Mouse (Mus musculus): ENCODE data around the gene Lrrc10.
A peak's percentile ranks its signal among the peaks of the same experiment; 100 is the strongest.
"Not testable (repeated sequence)": the region's sequence is repeated elsewhere in the genome, so short reads cannot be mapped to it uniquely, and the experiment has no call there.

Lrrc10 gene

DNA sequence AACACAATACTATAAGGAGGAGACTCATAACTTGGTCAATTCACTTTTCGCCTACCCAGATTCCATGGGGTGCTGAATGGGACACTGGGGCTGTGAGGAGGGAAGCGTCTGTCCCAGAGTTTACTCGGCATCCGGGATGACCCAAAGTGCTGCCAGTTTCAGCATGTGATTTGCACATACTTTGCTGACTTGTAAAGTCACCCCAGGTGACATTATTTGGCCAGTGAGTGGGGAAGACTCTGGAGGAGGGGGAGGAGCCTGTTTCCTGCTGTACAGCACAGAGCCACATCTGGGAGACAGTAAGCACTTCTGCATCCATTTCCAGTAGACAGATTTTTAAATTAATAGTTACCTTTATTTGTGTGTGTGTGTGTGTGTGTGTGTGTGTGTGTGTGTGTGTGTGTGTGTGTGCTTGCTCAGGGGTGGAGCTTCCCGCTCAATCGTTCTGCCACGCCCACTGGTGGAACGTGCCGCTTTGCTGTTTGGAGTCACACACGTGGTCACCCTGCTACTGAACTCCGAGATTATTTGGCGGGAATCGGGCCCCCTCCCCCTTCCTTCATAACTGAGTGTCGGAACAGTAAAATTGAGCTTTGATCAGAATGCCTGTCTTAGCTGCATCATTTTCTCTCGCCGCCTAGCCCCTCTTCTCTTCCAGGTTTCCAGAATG, 1.5 kb upstream of the Lrrc10 start:
- not testable (repeated sequence) for DNase-seq (ENCODE audit: low spot score in 2 of 2)

DNA sequence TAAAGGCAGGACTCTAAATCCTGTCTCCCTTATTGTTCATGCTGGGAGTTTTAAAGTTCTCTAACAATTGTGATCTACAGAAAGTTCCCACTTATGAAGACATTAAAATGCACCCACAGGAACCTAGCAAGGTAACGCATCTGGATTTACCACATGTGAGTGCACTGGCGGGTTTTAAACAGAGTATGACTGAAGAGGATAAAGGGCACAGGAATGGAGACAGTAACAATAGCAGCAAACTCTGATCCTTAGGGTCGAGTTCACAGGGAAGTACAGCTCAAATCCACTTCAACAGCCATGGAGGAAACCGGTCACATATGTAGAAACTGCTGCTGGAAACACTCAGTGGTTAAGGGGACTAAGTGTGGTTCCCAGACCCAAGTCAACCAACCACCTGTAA, 4.1 kb downstream of the Lrrc10 start:
- no peak for DNase-seq (ENCODE audit: low spot score in 2 of 2)

DNA sequence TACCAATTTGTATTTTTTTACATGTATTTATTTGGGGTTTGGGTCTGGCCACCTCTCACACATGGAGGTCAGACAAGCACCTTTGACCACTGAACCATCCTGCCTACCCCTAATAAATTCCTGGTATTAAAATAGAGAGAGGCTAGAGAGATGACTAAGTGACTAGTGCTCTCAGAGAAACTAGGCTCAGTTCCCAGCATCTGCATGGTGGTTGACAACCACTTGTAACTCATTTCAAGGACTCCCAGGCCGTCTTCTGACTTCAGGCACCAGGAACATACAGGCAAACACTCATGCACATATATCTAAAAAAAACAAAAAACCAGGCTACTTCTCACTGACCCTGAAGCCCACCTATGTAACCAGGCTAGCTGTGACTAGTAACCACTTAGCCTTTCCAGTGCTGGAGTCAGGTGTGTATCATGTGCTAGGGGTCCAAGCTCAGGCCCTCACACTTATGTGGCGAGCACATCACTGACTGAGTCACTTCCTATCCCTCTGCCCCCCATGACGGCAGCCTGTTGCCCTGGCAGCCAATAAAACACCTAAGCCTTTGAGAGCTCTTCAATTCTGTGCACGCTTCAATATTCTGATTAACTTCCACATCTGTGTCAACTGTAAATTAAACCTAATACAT, 4.9 kb downstream of the Lrrc10 start:
- DNase-seq (ENCODE audit: low spot score in 2 of 2) = no peak

DNA sequence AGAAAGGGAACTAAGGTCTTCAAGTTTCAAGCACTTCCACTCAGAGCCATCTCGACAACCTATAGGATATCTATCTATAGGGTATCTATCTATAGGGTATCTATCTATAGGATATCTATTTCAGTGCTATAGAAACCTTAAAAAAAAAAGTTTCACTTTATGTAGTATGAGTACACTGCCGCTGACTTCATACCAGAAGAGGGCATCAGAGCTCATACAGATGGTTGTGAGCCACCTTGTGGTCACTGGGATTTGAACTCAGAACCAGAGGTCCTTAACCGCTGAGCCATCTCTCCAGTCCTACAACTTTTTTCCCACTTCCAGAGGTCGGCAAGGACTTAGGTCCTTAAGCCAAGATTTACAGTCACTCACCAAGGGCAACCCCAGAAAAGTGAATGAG, 10.5 kb downstream of the Lrrc10 start:
- no peak for DNase-seq (ENCODE audit: low spot score in 2 of 2)

DNA sequence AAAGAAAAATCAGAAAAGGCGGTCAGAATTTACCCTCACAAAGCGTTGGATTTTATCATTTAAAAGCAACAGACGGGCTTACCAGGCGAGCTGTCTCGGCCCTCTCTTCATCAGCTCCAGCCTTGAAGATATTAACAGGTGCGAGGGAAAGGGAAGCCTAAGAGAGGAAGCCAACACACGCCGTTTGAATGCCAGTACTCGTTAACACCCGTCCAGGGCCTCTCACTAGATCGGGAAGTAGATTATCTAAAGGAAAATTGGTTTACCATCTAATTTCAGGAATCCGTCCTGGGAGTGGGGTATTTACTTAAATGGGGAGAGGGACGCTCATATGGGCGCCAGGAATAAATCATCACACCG, 17.7 kb downstream of the Lrrc10 start:
- DNase-seq (ENCODE audit: low spot score in 2 of 2) = no peak

DNA sequence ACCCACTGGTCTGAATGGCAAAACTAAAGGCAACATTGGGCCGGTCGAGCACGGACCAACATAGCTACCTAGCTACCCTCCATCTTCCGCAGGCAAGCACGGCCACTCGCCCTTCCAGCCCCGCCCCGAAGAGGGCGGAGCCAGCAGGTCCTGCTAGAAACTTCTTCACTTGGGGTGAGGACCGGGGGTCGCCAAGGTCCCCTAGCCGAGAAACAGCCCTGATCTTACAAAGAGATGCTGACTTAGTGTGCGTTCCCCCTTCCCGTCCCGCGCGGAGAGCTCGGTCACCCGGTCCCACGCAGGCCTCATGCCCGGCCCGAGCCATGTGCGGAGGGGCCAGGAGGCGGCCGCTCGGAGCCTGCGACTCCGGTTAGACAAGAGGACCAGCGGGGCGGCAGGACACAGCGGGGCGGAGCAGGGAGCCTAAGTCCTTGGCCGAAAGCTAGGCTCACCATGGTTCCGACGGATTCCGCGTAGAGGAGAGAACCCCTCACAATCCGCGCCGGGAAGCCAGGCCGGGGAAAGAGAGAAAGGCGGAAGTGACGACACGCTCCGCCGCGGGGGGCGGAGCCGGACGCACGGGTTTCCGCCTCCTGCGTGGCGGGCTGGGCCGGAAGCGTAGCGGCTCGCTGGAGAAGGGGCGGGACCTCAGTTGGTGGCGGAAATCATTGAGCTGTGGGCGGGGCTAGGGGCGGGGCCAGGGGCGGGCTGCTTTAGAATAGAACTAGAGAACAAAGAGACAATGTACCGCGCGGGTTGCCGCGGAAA, 18.3 kb downstream of the Lrrc10 start, which contains the start of gene Cct2:
Gene Cct2, minus strand, starts transcription at position 561 of the 768 bp plus-strand sequence.
- DNase-seq (ENCODE audit: low spot score in 2 of 2) = peak; percentile 84 to 91

DNA sequence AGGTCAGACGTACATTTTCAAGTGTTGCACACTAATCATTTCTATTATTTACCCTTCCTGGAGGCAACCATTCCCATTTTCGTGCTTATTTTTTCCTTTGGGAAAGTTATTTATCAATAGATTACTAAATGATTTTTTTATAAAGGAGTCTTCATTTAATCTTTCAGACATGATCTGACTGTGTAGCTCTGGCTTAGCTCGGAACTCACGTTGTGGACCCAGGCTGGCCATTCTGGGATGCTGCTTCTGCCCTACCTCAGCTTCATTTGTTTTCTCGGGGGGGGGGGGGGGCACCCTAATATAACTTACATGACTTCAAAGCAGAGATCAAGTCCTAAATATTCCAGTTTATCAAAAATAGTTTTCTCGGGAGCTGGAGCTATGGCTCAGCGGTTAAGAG, 18.9 kb downstream of the Lrrc10 start:
- DNase-seq (ENCODE audit: low spot score in 2 of 2) = no peak

DNA sequence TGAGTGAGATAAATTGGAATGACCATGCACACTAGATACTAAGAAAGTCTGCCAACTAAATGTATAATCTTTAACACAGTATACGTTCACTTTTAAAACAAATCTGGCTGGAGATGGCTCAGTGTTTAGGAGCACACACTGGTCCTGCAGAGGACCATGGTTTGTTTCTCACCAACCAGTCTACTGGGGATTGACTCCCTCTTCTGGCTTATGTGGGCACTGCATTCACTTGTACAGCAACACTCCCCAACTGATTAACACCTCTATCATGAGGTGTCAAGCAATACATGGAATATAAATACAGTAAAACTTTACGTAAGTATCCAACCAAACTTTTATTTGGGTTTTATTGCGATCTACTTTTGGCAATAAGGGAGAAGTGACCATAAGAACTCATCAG, 24.0 kb downstream of the Lrrc10 start:
- DNase-seq (ENCODE audit: low spot score in 2 of 2) = no peak

DNA sequence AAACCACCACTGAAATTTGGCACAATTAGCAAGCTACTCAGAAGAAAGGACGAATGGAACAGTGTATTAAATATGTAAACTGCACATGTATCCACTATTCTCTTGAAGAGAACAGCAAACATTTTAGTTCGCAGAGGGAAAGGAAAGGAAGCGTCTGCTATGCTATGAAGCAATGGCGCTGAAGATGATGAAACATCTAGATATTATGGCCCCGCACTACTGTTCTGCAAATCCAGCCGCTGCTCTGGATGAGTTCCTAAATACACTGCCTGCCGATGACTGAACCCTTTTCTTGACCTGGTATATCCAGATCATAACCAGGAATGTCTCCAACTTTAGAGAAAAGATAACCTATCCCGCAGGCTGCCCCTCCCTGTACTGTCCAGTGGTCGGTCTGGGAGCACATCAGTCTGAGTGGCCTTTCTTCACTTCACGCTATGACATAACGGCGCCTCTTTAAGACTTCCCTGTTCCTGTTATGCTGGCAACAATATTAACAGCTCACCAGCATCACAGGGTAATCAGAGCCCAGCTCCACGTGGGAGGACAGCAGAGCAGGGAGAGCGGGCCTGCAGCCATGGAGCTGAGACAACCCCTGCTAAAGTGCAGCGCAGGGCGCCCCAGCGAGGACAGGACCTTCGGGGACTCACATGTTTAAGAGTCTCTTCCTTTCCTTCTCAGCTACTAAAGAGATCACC, 27.2 kb downstream of the Lrrc10 start:
- DNase-seq (ENCODE audit: low spot score in 2 of 2) = no peak

DNA sequence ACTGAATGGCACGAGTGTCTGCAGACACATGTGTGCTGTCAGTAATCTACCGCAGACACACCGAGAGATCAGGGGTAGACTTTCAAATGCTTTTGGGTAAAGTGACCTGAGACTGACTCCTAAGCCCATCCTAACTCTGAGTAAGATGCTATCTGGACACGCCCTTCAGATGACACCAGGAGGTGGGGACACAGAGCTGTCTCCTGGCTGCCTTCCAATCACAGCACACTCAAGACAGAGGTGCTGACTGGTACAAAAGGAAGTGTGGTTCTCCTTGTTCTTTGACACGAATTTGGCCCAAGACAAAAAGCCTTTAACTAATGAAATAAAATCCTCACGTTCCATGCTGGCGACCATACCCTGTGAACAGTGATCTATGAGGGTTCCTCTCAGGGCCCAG, 28.0 kb downstream of the Lrrc10 start:
- DNase-seq (ENCODE audit: low spot score in 2 of 2) = no peak

DNA sequence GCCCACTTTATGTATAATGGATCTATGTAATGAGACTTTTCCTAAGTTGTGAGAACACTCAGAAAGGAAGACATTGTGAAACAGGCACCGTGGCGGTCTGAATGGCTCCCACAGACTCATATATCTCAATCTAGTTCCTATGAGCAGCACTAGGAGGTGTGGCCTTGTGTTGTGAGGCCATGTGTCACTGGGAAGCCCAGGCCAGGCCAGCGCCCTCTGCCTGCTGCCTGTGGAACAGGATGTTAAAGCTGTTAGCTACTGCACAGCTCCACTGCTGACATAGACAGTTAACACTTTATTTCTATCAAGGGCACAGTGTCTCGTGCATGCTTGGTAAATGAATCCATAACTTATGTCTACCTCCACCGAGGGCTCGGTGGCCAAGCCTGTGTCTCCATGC, 33.1 kb downstream of the Lrrc10 start:
- no peak for DNase-seq (ENCODE audit: low spot score in 2 of 2)

DNA sequence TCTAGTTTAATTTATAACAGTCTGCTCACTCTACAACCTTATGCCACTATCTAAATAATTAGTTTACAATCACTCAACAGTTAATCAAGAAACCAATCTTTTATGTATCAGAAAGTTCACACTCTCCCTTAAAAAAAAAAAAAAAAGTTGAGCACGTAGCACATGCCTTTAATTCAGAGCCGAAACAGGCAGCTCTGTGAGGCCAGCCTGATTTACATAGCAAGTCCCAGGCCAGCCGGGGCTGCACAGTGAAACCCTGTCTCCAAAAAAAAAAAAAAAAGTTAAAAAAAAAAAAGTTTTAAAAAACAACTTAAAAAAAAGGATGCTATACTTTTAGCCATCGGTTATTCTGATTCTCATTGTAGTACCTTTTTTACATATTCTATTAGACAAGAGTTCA, 36.2 kb downstream of the Lrrc10 start:
- DNase-seq (ENCODE audit: low spot score in 2 of 2) = no peak

DNA sequence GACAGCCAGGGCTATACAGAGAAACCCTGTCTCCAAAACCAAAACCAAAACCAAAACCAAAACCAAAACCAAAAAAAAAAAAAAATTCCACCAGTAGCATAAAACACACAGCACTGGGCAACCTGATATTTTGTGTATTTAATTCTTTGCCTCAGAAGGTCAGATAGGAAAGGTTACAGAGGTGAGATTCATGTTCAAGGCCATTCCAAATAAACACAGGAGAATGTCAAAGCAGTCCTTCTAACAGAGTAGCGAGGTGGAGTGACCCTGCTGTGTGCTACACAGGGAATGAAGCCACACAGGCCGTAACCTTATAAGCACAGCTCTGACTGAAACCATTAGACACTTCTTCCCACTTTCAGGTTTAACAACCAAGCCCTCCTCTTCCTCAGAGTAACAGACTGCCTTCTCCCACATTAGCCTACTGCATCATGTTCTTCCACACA, 36.8 kb downstream of the Lrrc10 start:
- DNase-seq (ENCODE audit: low spot score in 2 of 2) = no peak

DNA sequence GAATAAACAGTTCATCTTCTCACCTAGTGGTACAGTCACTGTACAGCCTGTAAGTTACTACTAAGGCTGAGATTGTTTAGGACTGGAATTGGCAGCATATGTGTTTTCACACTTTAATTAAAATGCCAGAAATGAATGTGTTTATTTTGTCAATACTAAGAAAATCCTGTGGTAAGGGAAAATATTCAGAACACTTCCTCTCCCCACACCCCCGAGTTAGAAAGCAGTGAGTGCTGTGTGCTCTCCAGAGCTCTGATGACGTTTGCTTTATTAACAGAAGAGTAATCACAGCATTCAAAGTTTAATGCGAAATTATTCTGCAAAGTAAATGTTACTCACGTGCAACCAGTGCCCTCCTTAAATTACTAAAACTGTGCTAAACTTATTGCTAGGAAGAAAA, 44.5 kb downstream of the Lrrc10 start:
- DNase-seq (ENCODE audit: low spot score in 2 of 2) = no peak

DNA sequence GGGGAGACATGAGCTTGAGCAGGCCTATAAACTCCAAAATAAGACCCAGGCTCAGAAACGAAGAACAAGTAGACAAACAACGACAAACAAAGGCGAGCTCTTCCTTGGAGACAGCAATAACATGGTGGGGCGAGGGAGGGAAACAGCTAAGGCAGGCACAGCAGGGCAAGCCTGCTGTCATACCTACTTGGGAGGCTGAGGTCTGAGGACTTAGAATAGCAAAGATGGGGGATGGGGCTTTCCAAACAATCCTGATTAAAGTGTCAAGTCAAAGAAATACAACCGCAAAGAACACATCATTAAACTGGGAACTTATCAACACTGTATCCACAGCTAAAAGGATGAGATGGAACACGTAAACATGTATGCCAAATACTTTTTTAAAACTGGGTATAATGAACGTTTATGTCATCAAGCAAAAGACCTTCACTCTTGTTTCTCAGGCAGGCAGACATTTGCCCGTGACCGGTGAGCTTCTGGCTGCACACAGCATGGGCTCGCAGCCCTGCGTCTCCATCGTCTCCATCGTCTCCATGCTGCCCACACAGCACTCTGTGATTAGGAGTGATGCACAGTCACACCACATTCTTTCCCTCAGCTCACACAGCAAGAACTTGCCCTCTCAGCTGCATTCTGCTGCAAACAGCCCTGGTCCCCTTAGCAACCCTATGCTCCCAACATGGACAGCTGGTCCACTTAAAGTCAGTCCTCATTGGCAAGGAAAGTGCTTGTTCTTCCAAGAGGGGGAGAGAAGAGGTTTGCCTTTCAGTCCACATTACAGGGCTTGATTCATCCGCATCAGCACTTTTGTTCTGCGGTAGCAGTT, 49.6 kb downstream of the Lrrc10 start:
- peak in 1 of 2 experiments; percentile 21 for DNase-seq (ENCODE audit: low spot score in 2 of 2)

DNA sequence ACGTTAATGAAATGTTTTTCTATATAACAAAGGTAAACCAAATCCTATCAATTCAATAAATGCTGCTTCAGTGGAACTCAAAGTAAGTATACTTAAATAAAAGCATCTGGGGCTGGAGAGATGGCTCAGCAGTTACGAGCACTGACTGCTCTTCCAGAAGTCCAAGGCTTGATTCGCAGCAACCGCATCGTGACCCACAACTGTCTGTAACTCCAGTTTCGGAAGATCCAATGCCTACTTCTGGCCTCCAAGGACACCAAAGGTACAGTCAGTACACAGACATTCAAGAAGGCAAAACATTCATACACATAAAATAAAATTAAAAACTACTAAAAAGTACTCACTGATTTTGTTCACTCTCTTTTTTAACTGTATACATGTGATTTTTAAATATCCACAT, 51.0 kb downstream of the Lrrc10 start:
- DNase-seq (ENCODE audit: low spot score in 2 of 2) = no peak
